Mouse (Mus musculus): Measurements from ENCODE around the gene Garem2.

- no peak for TF ChIP-seq CTCF (IDR thresholded peaks at IDR 0.05; ENCODE audit: low read depth)
- no peak for TF ChIP-seq EP300 (IDR thresholded peaks at IDR 0.05; ENCODE audit: low read depth)
These were observed 9.8 kb downstream of the Garem2 start for GRCm38 (mm10) chr5:30114761-30115140.
